Mouse (Mus musculus) hindbrain, embryonic 15.5 days (tissue): ENCODE measurements around the gene Ift81. TPM values are rescaled to one million over a fixed set of nuclear protein-coding genes. Genes with fewer than 3 reads are reported as not detected.

ENCODE experiments used
- ATAC-seq: fragments of 200-750 bp; cut with Nextera tagmentation; 2 replicates; pipeline ENCODE4 v1.8.0; 2017; ENCODE audit warnings: low read depth, moderate number of reproducible peaks, moderate TSS enrichment; ENCODE audit not compliant: low FRiP score
- H3K27ac ChIP-seq: fragments of 300-500 bp; sonication (generic); replicated peaks from 2 replicates; pipeline ENCODE4 v1.5.1; 2015; ENCODE audit warnings: mild to moderate bottlenecking, inconsistent platforms
- H3K27me3 ChIP-seq: fragments of 300-500 bp; sonication (generic); 2 replicates; pipeline ENCODE4 v1.6.1; 2015; ENCODE audit warnings: control low read depth, inconsistent platforms
- H3K36me3 ChIP-seq: fragments of 300-500 bp; sonication (generic); 2 replicates; pipeline ENCODE4 v1.6.1; 2015; ENCODE audit warnings: control low read depth, inconsistent platforms
- H3K4me1 ChIP-seq: fragments of 300-500 bp; sonication (generic); replicated peaks from 2 replicates; pipeline ENCODE4 v1.6.1; 2015; ENCODE audit warnings: control low read depth, inconsistent platforms
- H3K4me2 ChIP-seq: fragments of 300-500 bp; sonication (generic); 2 replicates; pipeline ENCODE4 v1.6.1; 2015; ENCODE audit warnings: moderate library complexity, mild to moderate bottlenecking, inconsistent platforms
- H3K4me3 ChIP-seq: fragments of 300-500 bp; sonication (generic); 2 replicates; pipeline ENCODE4 v1.5.1; 2015; ENCODE audit warnings: mild to moderate bottlenecking, inconsistent platforms
- H3K9ac ChIP-seq: fragments of 300-500 bp; sonication (generic); 2 replicates; pipeline ENCODE4 v1.6.1; 2015; ENCODE audit warnings: inconsistent platforms
- H3K9me3 ChIP-seq: fragments of 300-500 bp; sonication (generic); 2 replicates; pipeline ENCODE4 v1.6.1; 2016; ENCODE audit warnings: control low read depth, inconsistent platforms
- WGBS: fragments of 180-500 bp; shearing (Covaris S2); methylation state at CpG from one replicate; pipeline ENCODE4 v1.1.7; 2015; 5-methylcytosine and 5-hydroxymethylcytosine counted together
- polyA plus RNA-seq: library from polyadenylated mRNA; unstranded; fragments of >200 nt; fragmentation: Nextera tagmentation; extraction: Ambion mirVana; gene quantifications from 2 replicates; pipeline ENCODE4 v1.2.1, GENCODE M21; 2015

The Ift81 gene
- polyA plus RNA-seq, 1 experiment from 2014 or later = 52.9 TPM

DNA sequence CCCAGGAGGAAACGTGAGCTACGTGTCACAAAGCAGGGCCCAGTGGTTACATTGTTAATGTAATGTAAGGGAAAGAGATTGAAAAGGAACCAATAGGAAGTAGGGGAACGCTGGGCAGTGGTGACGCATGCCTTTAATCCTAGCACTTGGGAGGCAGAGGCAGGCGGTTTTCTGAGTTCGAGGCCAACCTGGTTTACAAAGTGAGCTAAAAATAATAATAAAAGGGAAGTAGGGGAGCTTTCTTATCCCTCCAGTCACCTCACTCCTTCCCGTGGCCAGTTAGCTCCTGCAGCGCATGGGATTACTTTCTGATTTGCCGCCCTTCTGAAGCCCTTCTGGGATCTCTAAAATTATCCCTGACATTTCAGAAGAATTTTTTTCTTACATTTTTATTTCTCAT, 9.5 kb upstream of the Ift81 start:
- no peak overlapping the region for H3K9ac ChIP-seq
- H3K9me3 ChIP-seq = no peaks in the 10 kb centered on the region
- 81% methylated on average over 9 of the region's 9 CpGs for WGBS
- ATAC-seq = no peak
- H3K4me3 ChIP-seq = no peak overlapping the region
- H3K4me1 ChIP-seq = peaks cover 9% of the 10 kb centered on the region; the same call in 1 of the 2 replicates
- no peak overlapping the region for H3K4me2 ChIP-seq
- H3K27ac ChIP-seq = no peak overlapping the region
- H3K27me3 ChIP-seq = no peaks in the 10 kb centered on the region
- no peaks in the 10 kb centered on the region for H3K36me3 ChIP-seq

DNA sequence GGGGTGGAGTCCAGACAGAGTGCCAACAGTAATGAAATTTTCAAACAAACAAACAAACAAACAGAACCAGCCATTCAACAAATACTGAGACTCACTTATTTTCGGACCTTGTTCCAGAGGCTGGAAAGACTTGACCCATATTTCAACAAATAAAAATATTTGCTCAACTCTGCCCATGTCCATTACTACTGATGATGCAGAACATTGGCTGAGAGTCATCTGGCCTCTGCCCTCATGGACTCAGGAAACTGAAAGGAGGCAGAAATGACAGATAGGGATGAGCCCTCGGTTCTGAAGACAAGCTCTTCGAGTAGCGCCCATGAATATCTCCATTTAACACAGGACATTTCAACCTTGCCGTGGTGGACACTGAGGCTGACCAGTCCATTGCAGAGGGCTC, 8.2 kb upstream of the Ift81 start:
- no peaks in the 10 kb centered on the region for H3K27me3 ChIP-seq
- 94% methylated on average over 5 of the region's 5 CpGs for WGBS
- peaks cover 9% of the 10 kb centered on the region; the same call in 1 of the 2 replicates for H3K4me1 ChIP-seq
- H3K36me3 ChIP-seq = no peaks in the 10 kb centered on the region
- H3K4me3 ChIP-seq = no peak overlapping the region
- ATAC-seq = no peak
- H3K9me3 ChIP-seq = no peaks in the 10 kb centered on the region
- no peak overlapping the region for H3K9ac ChIP-seq
- no peak overlapping the region for H3K27ac ChIP-seq
- no peak overlapping the region for H3K4me2 ChIP-seq

DNA sequence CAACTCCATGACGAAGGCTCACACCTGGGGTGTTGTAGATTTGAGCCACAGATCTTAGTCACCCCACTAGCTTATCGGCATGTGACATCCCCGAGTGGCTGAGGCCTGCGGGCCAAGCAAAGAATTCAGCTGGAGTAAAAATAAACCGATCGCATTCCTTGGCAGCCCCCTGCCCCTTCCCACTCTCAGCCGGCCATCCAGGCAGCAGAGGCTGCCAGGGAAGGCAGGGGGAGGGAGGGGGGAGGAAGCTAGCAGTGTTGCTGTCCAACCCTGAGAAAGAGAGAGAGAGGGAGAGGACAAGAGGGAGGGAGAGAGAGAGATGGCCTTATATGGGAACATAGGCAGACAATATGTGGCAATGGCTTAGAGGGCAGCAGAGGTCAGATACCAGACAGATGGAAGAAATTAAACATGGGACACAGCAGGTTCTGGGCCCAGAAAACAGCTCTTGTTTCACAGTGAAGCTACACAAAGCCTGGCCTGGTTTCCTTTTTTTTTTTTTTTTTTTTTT, 7.1 kb upstream of the Ift81 start:
- H3K4me3 ChIP-seq = no peak overlapping the region
- H3K4me1 ChIP-seq = peaks cover 9% of the 10 kb centered on the region; the same call in 1 of the 2 replicates
- H3K27ac ChIP-seq = peak overlapping the region; percentile 45
- no peaks in the 10 kb centered on the region for H3K36me3 ChIP-seq
- peak; percentile 82; the same call in 1 of the 2 replicates for ATAC-seq
- H3K4me2 ChIP-seq = no peak overlapping the region
- H3K9ac ChIP-seq = no peak overlapping the region
- H3K9me3 ChIP-seq = no peaks in the 10 kb centered on the region
- H3K27me3 ChIP-seq = no peaks in the 10 kb centered on the region
- WGBS = 24% methylated on average over 7 of the region's 7 CpGs

DNA sequence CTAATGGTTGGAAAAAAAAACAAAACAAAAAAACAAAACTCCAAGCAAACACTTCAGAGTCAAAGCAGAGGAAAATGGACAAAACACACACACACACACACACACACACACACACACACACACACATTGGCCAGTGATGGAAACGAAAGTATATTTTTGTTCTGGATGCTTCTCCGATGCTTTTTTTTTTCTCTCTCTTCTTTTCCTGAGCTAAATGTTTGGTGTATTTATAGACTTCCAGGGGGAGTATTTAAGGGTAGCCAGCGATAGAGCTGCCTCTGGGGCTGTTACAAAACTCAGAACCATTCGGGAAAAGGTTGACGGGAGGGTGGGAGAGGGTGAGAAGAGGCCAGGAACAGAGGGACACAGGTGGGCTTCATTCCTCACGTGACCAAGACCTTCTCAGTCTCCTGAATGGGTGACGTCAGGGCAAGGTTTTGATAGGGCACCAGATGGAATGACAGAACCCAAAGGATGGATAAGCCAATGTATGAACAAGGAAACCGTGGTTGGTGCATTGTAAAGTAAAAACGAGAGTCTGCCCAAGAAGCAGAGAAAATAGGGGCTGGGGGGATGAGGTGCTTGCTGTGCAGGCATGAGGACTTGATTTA, 5.5 kb upstream of the Ift81 start:
- no peak overlapping the region for H3K27ac ChIP-seq
- H3K36me3 ChIP-seq = no peaks in the 10 kb centered on the region
- H3K27me3 ChIP-seq = no peaks in the 10 kb centered on the region
- ATAC-seq = no peak
- no peaks in the 10 kb centered on the region for H3K9me3 ChIP-seq
- no peak overlapping the region for H3K4me2 ChIP-seq
- H3K9ac ChIP-seq = no peak overlapping the region
- H3K4me1 ChIP-seq = peaks cover 9% of the 10 kb centered on the region; the same call in 1 of the 2 replicates
- H3K4me3 ChIP-seq = no peak overlapping the region
- WGBS = 80% methylated on average over 9 of the region's 9 CpGs

DNA sequence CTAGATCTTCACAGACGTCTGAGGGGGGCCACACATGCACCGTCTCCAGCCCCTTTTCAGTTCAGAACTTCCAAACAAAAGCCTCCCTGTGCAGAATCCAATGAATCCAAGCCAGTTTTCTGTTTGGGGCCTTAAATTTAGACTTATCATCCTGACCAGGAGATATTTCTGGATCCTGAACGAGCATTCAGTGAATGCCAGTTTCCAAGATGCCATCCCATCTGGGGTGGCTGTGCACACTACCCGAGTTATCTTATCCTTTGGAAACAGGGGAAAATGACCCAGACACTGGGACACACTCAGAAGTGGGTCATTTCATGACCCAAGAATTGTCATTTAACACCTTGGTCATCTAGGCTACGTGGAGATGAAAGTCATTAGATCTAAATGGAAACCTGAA, 3.4 kb upstream of the Ift81 start:
- ATAC-seq = no peak
- H3K4me2 ChIP-seq = no peak overlapping the region
- H3K9ac ChIP-seq = no peak overlapping the region
- no peaks in the 10 kb centered on the region for H3K36me3 ChIP-seq
- H3K27ac ChIP-seq = no peak overlapping the region
- H3K9me3 ChIP-seq = no peaks in the 10 kb centered on the region
- peaks cover 13% of the 10 kb centered on the region for H3K4me1 ChIP-seq
- no peak overlapping the region for H3K4me3 ChIP-seq
- no peaks in the 10 kb centered on the region for H3K27me3 ChIP-seq
- 69% methylated on average over 5 of the region's 5 CpGs for WGBS

DNA sequence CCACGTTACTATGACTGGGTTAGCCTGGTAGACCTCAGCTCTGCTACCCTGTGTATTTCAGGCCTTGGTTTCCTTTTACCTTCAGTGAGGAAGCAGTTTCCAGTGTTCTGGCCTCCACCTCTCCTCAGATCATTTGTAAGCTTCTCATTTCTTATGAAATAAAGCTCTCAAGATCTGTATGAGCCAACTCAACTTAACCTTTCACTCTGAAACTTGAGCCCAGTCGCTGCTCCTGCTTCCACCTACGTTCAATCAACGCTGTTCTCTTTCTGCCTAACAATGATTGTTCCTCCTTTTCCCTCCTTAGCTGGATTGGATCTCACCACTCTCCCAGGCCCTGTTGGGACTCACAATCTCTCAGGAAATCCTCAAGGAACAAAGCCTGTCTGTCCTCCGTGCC, 2.7 kb downstream of the Ift81 start:
- Histone ChIP-seq H3K9me3 (no peaks in the 10 kb centered on the region), H3K4me1 (peaks cover 9% of the 10 kb centered on the region), H3K4me3 (no peak overlapping the region), H3K27ac (peak overlapping the region; percentile 1; the same call in 1 of the 2 replicates), H3K4me2 (no peak overlapping the region), H3K27me3 (no peaks in the 10 kb centered on the region), H3K36me3 (peaks cover 28% of the 10 kb centered on the region), H3K9ac (no peak overlapping the region)
- ATAC-seq = no peak
- WGBS = 65% methylated on average over 5 of the region's 5 CpGs

DNA sequence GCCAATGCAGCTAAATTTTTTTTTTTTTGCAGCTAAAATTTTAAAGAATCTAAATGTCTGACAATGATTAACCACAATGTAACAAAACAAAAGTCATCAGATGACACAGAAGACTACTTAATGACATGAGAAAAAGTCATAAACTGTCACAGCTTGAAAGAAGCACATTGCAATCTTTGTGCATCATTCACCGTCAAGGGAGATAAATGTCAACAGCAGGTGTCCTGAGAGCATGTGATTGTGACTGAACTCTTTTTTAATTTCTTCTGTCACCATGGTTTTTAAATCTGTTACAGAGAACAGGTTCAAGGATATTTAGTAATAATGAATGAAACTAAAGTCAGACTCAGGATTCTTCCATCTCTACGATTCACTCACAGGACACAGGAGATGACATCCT, 9.4 kb downstream of the Ift81 start:
- Histone ChIP-seq H3K4me2 (no peak overlapping the region), H3K27ac (no peak overlapping the region), H3K36me3 (peaks cover 66% of the 10 kb centered on the region), H3K4me3 (no peak overlapping the region), H3K27me3 (no peaks in the 10 kb centered on the region), H3K9me3 (no peaks in the 10 kb centered on the region), H3K9ac (no peak overlapping the region), H3K4me1 (no peaks in the 10 kb centered on the region)
- WGBS = 58% methylated on average over 2 of the region's 2 CpGs
- no peak for ATAC-seq

DNA sequence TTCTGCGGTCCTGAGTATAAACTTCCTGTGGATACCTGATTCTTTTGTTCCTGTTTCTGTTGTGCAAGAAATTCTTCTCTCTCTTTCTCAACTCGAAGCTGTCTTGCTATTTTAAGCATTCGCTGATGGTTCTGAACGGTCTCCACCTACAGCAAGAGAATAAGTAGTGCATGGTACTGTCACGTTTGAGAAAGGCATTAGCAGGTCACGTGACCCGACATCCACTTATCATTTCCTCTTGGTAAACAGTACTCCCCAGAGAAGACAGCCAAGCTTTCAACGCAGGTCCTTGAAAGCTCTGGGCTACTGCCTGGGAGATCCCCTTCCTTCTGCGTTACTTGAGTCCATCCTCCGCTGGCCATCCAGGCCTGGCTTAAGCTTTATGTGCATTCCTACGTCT, 12.1 kb downstream of the Ift81 start:
- H3K36me3 ChIP-seq = peaks cover 71% of the 10 kb centered on the region
- H3K27ac ChIP-seq = no peak overlapping the region
- 82% methylated on average over 11 of the region's 11 CpGs for WGBS
- no peaks in the 10 kb centered on the region for H3K4me1 ChIP-seq
- H3K4me2 ChIP-seq = no peak overlapping the region
- H3K4me3 ChIP-seq = no peak overlapping the region
- no peak for ATAC-seq
- no peaks in the 10 kb centered on the region for H3K9me3 ChIP-seq
- no peak overlapping the region for H3K9ac ChIP-seq
- H3K27me3 ChIP-seq = no peaks in the 10 kb centered on the region

DNA sequence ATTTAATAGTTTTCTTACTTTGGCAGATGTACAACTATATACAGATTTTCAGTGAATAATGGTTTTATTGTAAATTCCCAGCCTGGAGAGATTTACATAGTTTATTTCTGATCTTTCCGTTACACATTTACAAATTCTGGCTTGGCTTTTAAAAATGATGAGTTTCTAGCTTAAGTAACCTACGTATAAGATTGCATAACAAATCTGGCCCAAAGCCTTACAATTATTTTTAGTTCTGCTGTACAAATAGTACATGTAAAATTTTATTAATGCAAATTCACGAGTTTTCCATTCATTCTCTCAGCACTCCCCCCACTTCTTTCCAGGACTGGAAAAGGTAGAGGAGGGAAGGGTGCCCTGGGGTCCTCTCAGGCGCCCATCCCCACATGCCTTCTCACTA, 18.8 kb downstream of the Ift81 start:
- H3K4me3 ChIP-seq = no peak overlapping the region
- H3K4me2 ChIP-seq = no peak overlapping the region
- WGBS = 96% methylated on average over 4 of the region's 4 CpGs
- ATAC-seq = no peak
- peaks cover 66% of the 10 kb centered on the region for H3K36me3 ChIP-seq
- no peak overlapping the region for H3K9ac ChIP-seq
- H3K9me3 ChIP-seq = no peaks in the 10 kb centered on the region
- no peaks in the 10 kb centered on the region for H3K27me3 ChIP-seq
- H3K4me1 ChIP-seq = no peaks in the 10 kb centered on the region
- H3K27ac ChIP-seq = no peak overlapping the region

DNA sequence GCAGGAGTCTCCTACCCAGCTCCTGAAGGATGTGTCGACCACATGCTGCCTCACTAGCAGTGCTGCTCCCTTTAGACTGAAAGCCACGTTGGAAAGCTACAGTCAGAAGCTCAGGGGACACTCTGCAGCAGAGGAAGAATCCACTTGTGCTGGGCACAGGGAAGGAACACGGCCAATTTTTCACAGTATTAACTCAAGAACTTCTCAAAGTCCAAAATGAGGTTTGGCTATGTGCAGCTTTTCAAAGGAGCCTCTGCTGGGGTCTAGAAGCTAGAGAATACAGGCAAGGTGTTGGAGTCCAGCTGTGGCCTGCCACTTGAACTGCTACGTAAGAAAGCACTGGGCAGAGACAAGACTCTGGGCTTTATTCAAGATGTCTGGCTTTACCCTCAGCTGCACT, 24.4 kb downstream of the Ift81 start:
- H3K9ac ChIP-seq = no peak overlapping the region
- no peaks in the 10 kb centered on the region for H3K27me3 ChIP-seq
- no peak overlapping the region for H3K4me3 ChIP-seq
- H3K4me2 ChIP-seq = no peak overlapping the region
- H3K27ac ChIP-seq = no peak overlapping the region
- H3K4me1 ChIP-seq = no peaks in the 10 kb centered on the region
- ATAC-seq = no peak
- no peaks in the 10 kb centered on the region for H3K9me3 ChIP-seq
- 89% methylated on average over 4 of the region's 4 CpGs for WGBS
- H3K36me3 ChIP-seq = peaks cover 32% of the 10 kb centered on the region

DNA sequence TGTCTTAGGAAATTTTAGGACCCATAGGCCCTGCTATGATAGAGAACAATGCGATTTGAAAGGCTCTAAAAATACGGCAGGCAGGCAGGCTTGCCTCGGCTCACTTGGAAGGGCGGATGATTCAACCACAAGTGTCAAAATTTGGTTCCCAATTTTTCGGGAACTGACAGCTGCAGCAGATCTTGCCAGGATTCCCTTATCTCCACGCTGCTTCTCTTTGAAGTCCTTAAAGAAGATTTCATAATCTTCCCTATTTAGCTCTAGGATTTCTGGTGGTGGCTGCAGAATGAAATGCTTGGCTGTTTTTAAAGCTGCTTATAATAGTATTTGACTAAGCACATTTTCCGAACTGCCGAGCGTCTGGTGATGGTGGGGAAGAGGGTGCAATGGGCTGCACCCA, 28.8 kb downstream of the Ift81 start:
- Histone ChIP-seq H3K4me3 (no peak overlapping the region), H3K9me3 (no peaks in the 10 kb centered on the region)
- ATAC-seq = no peak

DNA sequence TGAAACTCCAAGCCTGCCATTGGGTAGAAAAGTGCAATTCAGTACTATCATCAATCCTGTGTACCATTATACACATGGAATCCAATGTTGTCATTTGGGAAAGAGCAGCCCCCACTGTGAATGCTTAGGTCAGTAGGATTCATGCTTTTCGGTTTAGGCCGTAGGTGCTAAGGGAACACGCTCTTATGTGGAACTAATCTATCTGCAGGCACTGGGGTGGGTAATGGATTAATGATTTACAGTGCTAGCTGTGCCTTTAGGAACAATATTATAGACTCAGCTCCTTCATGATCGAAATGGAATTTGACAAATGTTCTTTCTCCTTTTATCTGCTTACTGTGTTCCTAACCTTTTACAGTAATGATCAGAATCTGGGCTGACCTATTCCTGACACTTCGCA, 30.2 kb downstream of the Ift81 start:
- whole genome bisulfite sequencing = 86% methylated on average over 5 of the region's 5 CpGs
- Histone ChIP-seq H3K4me2 (no peak overlapping the region), H3K27ac (no peak overlapping the region), H3K9me3 (no peaks in the 10 kb centered on the region), H3K27me3 (no peaks in the 10 kb centered on the region), H3K9ac (no peak overlapping the region), H3K4me1 (no peaks in the 10 kb centered on the region), H3K4me3 (no peak overlapping the region), H3K36me3 (peaks cover 23% of the 10 kb centered on the region)
- no peak for ATAC-seq

More for the DNA sequence above, 28.8 kb downstream of the Ift81 start:
- H3K27me3 ChIP-seq = no peaks in the 10 kb centered on the region
- H3K4me1 ChIP-seq = no peaks in the 10 kb centered on the region
- WGBS = 90% methylated on average over 9 of the region's 9 CpGs
- H3K27ac ChIP-seq = no peak overlapping the region
- H3K4me2 ChIP-seq = no peak overlapping the region
- H3K9ac ChIP-seq = no peak overlapping the region
- peaks cover 17% of the 10 kb centered on the region for H3K36me3 ChIP-seq
